Mouse (Mus musculus): Measurements from ENCODE around the gene Jam3.

- TF ChIP-seq CTCF (IDR thresholded peaks at IDR 0.05; ENCODE audit: borderline replicate concordance, control insufficient read depth, extremely low read depth, insufficient read depth, low read length, poor library complexity) (no peak), POLR2A (IDR thresholded peaks at IDR 0.05; ENCODE audit: control insufficient read depth, extremely low read depth, insufficient read depth, low read length, poor library complexity) (no peak)
These were observed 28.7 kb downstream of the Jam3 start for GRCm38 (mm10) chr9:27126543-27126942.
